Mouse (Mus musculus) intestine, embryonic 15.5 days (tissue): Measurements from ENCODE around the gene Dhrs9. TPM values are rescaled to one million over a fixed set of nuclear protein-coding genes. Genes with fewer than 3 reads are reported as not detected.
"Not testable (repeated sequence)": the region's sequence is repeated elsewhere in the genome, so short reads cannot be mapped to it uniquely, and the experiment has no call there.

ENCODE experiments used
- ATAC-seq: fragments of 200-750 bp; cut with Nextera tagmentation; 2 replicates; pipeline ENCODE4 v1.8.0; 2017; ENCODE audit warnings: moderate TSS enrichment, moderate library complexity
- H3K27ac ChIP-seq: fragments of 300-500 bp; sonication (generic); 2 replicates; pipeline ENCODE4 v1.5.1; 2015; ENCODE audit warnings: mild to moderate bottlenecking, inconsistent platforms
- H3K27me3 ChIP-seq: fragments of 300-500 bp; sonication (generic); replicated peaks from 2 replicates; pipeline ENCODE4 v1.6.1; 2015; ENCODE audit warnings: inconsistent platforms
- H3K36me3 ChIP-seq: fragments of 300-500 bp; sonication (generic); 2 replicates; pipeline ENCODE4 v1.6.1; 2015; ENCODE audit warnings: inconsistent platforms
- H3K4me1 ChIP-seq: fragments of 300-500 bp; sonication (generic); replicated peaks from 2 replicates; pipeline ENCODE4 v1.6.1; 2015; ENCODE audit warnings: inconsistent platforms
- H3K4me2 ChIP-seq: fragments of 300-500 bp; sonication (generic); replicated peaks from 2 replicates; pipeline ENCODE4 v1.6.1; 2015; ENCODE audit warnings: mild to moderate bottlenecking, inconsistent platforms
- H3K4me3 ChIP-seq: fragments of 300-500 bp; sonication (generic); replicated peaks from 2 replicates; pipeline ENCODE4 v1.5.1; 2015; ENCODE audit warnings: inconsistent platforms
- H3K9ac ChIP-seq: fragments of 300-500 bp; sonication (generic); 2 replicates; pipeline ENCODE4 v1.6.1; 2015; ENCODE audit warnings: inconsistent platforms
- H3K9me3 ChIP-seq: fragments of 300-500 bp; sonication (generic); 2 replicates; pipeline ENCODE4 v1.6.1; 2016; ENCODE audit warnings: inconsistent platforms
- WGBS: fragments of 180-500 bp; shearing (Covaris S2); methylation state at CpG from one replicate; pipeline ENCODE4 v1.1.7; 2015; 5-methylcytosine and 5-hydroxymethylcytosine counted together
- polyA plus RNA-seq: library from polyadenylated mRNA; unstranded; fragments of >200 nt; fragmentation: Nextera tagmentation; extraction: Ambion mirVana; gene quantifications from 2 replicates; pipeline ENCODE4 v1.2.1, GENCODE M21; 2015

Gene Dhrs9
- polyA plus RNA-seq, result 0.36 and 0.37 TPM in 2 replicates

- H3K27me3 ChIP-seq, result no peaks in the 10 kb centered on the region
- H3K4me1 ChIP-seq, result no peaks in the 10 kb centered on the region
- 38% methylated on average over 13 of the region's 13 CpGs for WGBS
- 0 out of 2 replicates have a peak within 1 kb of the TSS, but pooled peaks have one; percentile 27 for H3K4me2 ChIP-seq
- H3K36me3 ChIP-seq, result no peaks in the 10 kb centered on the region
- H3K4me3 ChIP-seq, result no peak within 1 kb of the TSS
- no peaks in the 10 kb centered on the region for H3K9me3 ChIP-seq
- H3K27ac ChIP-seq, result no peak within 1 kb of the TSS
- ATAC-seq, result peak; percentile 89
- H3K9ac ChIP-seq, result no peak within 1 kb of the TSS
Measured at GRCm38 (mm10) chr2:69380281-69380680, at the start of gene Dhrs9. Dhrs9 (plus strand) TSS chr2:69380445.

- not testable (repeated sequence) for H3K27ac ChIP-seq, H3K9me3 ChIP-seq, H3K27me3 ChIP-seq, H3K36me3 ChIP-seq, H3K4me1 ChIP-seq, H3K4me2 ChIP-seq, H3K9ac ChIP-seq, H3K4me3 ChIP-seq
- WGBS, result 80% methylated on average over 6 of the region's 6 CpGs
- 0 out of 2 replicates have a peak, but pooled peaks have one; percentile 55 for ATAC-seq
Measured at GRCm38 (mm10) chr2:69331523-69331922, 48.7 kb upstream of the Dhrs9 start.

DNA sequence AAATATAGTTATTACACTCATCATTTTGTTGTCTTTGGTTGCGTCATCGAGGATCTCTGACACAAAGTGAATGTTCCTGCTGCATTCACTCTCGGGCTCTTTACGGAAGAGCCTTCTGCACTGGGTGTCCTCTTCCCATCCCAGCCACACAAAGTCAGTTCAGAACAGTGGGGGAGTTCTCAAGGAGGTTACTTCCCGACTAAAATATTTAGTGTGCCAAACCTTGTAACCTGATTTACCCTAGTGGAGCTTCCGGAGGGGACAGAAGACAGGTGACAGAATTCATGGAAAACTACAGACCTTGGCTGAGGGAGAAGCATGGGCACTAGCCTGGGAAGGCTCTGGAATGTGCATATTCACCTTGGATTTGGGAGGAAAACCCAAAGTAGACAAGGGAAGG is 38.7 kb upstream of the Dhrs9 start:
- 88% methylated on average over 6 of the region's 6 CpGs for WGBS
- no peak overlapping the region for H3K9ac ChIP-seq
- no peaks in the 10 kb centered on the region for H3K9me3 ChIP-seq
- no peak overlapping the region for H3K27ac ChIP-seq
- no peaks in the 10 kb centered on the region for H3K27me3 ChIP-seq
- H3K36me3 ChIP-seq, result no peaks in the 10 kb centered on the region
- no peak overlapping the region for H3K4me2 ChIP-seq
- H3K4me1 ChIP-seq, result no peaks in the 10 kb centered on the region
- no peak for ATAC-seq
- no peak overlapping the region for H3K4me3 ChIP-seq

DNA sequence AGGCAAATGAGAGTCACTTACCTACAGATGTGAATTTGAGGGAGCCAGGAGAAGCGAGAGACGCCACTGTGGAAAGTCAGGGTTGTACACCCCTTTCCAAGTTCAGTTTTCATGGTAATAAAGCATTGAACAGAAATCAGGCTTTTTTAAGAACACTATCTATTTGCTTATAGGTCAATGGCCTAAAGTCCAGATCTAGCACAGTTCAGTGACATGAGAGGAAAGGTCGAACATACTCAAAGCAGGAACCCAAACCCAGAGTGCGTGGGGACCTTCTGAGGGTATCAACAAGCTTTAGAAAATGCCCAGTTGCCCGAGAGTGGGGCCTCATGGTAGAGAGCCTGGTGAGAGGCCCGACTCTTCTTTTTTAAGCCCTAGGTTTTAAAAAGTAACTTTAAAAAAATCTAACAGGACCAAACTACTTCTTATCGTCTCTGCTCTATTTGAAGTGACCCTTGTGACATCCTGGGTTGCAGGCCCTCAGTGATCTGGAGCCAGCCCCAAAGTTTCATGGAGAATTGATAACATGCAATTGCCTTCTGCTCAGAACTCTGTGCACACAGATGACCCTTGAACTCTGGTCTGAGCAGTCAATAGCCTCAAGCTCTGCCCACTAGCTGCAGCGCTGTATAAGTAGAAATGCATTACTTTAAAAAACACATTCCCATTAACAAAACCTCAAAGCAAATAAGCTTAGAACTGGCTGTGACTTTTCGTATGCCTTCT is 37.6 kb upstream of the Dhrs9 start, which contains the start of gene Abcb11:
Abcb11 (minus strand) TSS at position 121 of the 726 bp plus-strand sequence.
- Histone ChIP-seq H3K9ac (no peak within 1 kb of the TSS), H3K9me3 (no peaks in the 10 kb centered on the region), H3K27ac (no peak within 1 kb of the TSS), H3K4me1 (no peaks in the 10 kb centered on the region), H3K36me3 (no peaks in the 10 kb centered on the region), H3K4me3 (no peak within 1 kb of the TSS), H3K27me3 (no peaks in the 10 kb centered on the region), H3K4me2 (no peak within 1 kb of the TSS)
- peak; percentile 20; the same call in 1 of the 2 replicates for ATAC-seq
- WGBS, result 76% methylated on average over 9 of the region's 9 CpGs

DNA sequence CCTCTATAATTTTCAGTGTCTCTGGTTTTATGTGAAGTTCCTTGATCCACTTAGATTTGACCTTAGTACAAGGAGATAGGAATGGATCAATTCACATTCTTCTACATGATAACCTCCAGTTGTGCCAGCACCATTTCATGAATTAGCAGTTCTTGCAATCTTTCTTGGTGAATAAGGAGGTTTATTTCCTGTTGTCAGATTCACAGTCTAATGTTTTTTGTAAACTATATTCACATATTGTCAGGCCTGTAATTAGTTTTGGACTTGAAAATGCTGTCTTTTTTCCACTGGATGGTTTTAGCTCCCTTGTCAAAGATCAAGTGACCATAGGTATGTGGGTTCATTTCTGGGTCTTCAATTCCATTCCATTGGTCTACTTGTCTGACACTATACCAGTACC is 24.8 kb upstream of the Dhrs9 start:
- not testable (repeated sequence) for H3K4me3 ChIP-seq, H3K4me2 ChIP-seq, H3K4me1 ChIP-seq, H3K9ac ChIP-seq, H3K36me3 ChIP-seq, H3K27me3 ChIP-seq, H3K27ac ChIP-seq, H3K9me3 ChIP-seq
- ATAC-seq, result peak; percentile 100

- Histone ChIP-seq H3K27me3 (no peaks in the 10 kb centered on the region), H3K4me1 (no peaks in the 10 kb centered on the region), H3K36me3 (no peaks in the 10 kb centered on the region), H3K9ac (no peak overlapping the region), H3K27ac (no peak overlapping the region), H3K4me3 (no peak overlapping the region), H3K9me3 (no peaks in the 10 kb centered on the region), H3K4me2 (no peak overlapping the region)
- WGBS, result 88% methylated on average over 2 of the region's 2 CpGs
- ATAC-seq, result no peak
Measured at GRCm38 (mm10) chr2:69364831-69365230, 15.4 kb upstream of the Dhrs9 start.

- Histone ChIP-seq H3K9ac (no peak overlapping the region), H3K4me3 (no peak overlapping the region), H3K4me1 (no peaks in the 10 kb centered on the region), H3K9me3 (no peaks in the 10 kb centered on the region), H3K36me3 (no peaks in the 10 kb centered on the region), H3K27ac (no peak overlapping the region), H3K4me2 (no peak overlapping the region), H3K27me3 (no peaks in the 10 kb centered on the region)
- no peak for ATAC-seq
- WGBS, result 94% methylated on average over 1 of the region's 1 CpGs
Measured at GRCm38 (mm10) chr2:69365275-69365674, 15.0 kb upstream of the Dhrs9 start.

DNA sequence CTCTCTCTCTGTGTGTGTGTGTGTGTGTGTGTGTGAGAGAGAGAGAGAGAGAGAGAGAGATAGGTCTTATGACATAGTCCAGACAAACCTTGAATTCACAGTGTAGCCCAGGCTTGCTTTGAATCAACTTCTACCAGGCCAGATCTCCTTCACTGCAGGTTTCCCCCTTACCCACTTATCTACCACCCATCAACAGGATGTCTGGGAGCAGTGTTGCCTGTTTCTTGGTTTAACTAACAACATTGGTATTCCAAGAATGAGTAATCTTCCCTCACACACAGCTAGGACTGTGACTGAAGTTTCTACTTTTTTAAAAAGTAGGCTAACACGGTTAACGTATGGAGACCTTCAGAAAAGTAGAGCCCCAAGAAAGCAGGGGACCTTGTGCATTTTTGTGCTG is 3.5 kb upstream of the Dhrs9 start:
- Histone ChIP-seq H3K27ac (no peak overlapping the region), H3K27me3 (no peaks in the 10 kb centered on the region), H3K4me3 (no peak overlapping the region), H3K4me1 (no peaks in the 10 kb centered on the region), H3K9ac (no peak overlapping the region), H3K36me3 (no peaks in the 10 kb centered on the region), H3K4me2 (no peak overlapping the region), H3K9me3 (no peaks in the 10 kb centered on the region)
- no peak for ATAC-seq
- WGBS, result 54% methylated on average over 2 of the region's 2 CpGs

GRCm38 (mm10) chr2:69379801-69380200 is 444 bp upstream of the Dhrs9 start:
- Histone ChIP-seq H3K4me2 (no peak overlapping the region), H3K4me3 (no peak overlapping the region), H3K36me3 (no peaks in the 10 kb centered on the region), H3K4me1 (no peaks in the 10 kb centered on the region), H3K9me3 (no peaks in the 10 kb centered on the region), H3K27ac (no peak overlapping the region), H3K27me3 (no peaks in the 10 kb centered on the region), H3K9ac (no peak overlapping the region)
- WGBS, result 53% methylated on average over 1 of the region's 1 CpGs
- no peak for ATAC-seq

- no peak overlapping the region for H3K27ac ChIP-seq
- no peak overlapping the region for H3K4me3 ChIP-seq
- WGBS, result 42% methylated on average over 8 of the region's 8 CpGs
- no peaks in the 10 kb centered on the region for H3K36me3 ChIP-seq
- no peak overlapping the region for H3K4me2 ChIP-seq
- no peaks in the 10 kb centered on the region for H3K9me3 ChIP-seq
- H3K4me1 ChIP-seq, result no peaks in the 10 kb centered on the region
- ATAC-seq, result no peak
- H3K9ac ChIP-seq, result no peak overlapping the region
- no peaks in the 10 kb centered on the region for H3K27me3 ChIP-seq
Measured at GRCm38 (mm10) chr2:69381740-69382139, 1.5 kb downstream of the Dhrs9 start.

DNA sequence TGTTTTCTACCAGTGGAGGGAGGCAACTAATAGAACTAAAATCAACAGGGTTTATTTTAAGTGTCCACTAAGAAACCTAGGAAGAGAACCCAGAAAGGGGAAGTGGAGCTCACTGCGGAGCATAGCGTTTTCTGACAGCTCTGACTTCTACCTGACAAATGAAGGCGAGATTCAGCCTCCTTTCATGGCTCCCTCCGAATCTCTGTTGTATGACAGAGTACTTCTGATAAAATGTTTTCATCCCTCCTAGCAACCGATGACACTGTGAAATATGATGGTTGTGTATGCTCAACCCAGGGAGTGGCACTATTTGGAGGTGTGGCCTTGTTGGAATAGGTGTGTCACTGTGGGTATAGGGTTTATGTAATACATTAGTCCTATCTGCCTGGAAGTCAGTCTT is 2.6 kb downstream of the Dhrs9 start:
- no peaks in the 10 kb centered on the region for H3K9me3 ChIP-seq
- H3K4me3 ChIP-seq, result no peak overlapping the region
- no peak overlapping the region for H3K9ac ChIP-seq
- H3K36me3 ChIP-seq, result no peaks in the 10 kb centered on the region
- H3K27ac ChIP-seq, result no peak overlapping the region
- H3K4me2 ChIP-seq, result no peak overlapping the region
- H3K4me1 ChIP-seq, result no peaks in the 10 kb centered on the region
- H3K27me3 ChIP-seq, result no peaks in the 10 kb centered on the region
- WGBS, result 65% methylated on average over 5 of the region's 5 CpGs
- ATAC-seq, result no peak

DNA sequence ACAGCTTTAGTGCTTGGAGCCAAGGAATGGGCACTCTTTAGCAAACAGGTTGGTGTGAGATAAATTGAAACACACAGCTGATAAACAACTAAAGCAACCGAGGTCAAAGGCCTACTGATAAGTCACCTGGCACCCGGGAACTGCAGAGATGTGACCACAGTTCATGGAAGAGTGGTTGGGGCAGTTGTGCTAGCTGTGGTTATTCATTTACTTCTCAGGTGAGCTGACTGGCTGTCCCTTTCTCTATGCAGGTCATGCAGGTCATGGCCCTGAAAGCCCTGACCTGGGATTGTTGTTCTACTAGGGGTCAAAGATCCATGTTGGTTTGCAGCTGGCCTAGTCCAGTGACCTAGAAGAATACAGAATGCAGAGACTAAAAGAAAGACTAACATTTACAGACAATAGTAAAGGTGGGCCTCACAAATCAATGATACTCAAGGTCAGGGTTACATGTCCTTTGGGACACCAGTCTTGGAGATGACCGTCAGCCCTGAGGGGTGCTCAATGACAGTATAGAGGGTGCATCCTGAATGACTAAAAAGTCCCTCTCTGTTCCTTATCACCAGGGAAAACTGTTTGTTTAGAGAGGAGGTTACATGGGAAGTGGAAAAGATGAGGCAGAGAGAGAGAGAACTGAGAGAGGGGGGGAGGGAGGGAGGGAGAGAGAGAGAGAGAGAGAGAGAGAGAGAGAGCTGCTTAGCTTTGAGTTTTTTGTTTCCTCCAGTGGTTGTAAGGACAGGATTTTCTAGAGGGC is 6.0 kb downstream of the Dhrs9 start:
- 48% methylated on average over 3 of the region's 3 CpGs for WGBS
- no peaks in the 10 kb centered on the region for H3K4me1 ChIP-seq
- H3K9me3 ChIP-seq, result no peaks in the 10 kb centered on the region
- ATAC-seq, result peak; percentile 92
- no peak overlapping the region for H3K4me3 ChIP-seq
- H3K36me3 ChIP-seq, result no peaks in the 10 kb centered on the region
- H3K27me3 ChIP-seq, result no peaks in the 10 kb centered on the region
- H3K27ac ChIP-seq, result no peak overlapping the region
- no peak overlapping the region for H3K9ac ChIP-seq
- H3K4me2 ChIP-seq, result no peak overlapping the region

DNA sequence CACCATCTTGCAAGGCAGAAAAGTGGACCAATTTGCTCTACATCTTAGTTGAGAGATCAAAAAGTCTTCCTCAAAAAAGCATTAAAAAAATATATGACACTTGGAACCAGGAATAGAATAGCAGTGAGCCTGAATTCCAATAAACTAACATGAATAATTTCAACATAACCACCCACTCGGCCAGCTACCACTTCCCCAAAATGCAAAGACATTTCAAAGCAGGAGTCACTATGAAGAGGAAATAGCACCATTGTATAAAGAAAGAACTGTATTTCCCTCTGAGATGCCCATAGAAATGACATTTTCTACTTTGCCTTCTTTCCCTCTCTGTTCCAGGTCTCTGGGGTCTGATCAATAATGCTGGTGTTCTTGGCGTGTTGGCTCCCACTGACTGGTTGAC is 13.7 kb downstream of the Dhrs9 start:
- Histone ChIP-seq H3K36me3 (no peaks in the 10 kb centered on the region), H3K9me3 (no peaks in the 10 kb centered on the region), H3K4me3 (no peak overlapping the region), H3K27ac (no peak overlapping the region), H3K27me3 (no peaks in the 10 kb centered on the region), H3K4me2 (no peak overlapping the region), H3K9ac (no peak overlapping the region), H3K4me1 (no peaks in the 10 kb centered on the region)
- 88% methylated on average over 2 of the region's 2 CpGs for WGBS
- ATAC-seq, result no peak
